Mouse (Mus musculus): ENCODE measurements at regions not wholly inside any gene's neighbourhood (a gene's known extent, or its start where the extent isn't known, plus 50 kb on each side); places are given as distances from the start of the nearest gene placed in this dataset.

- TF ChIP-seq CTCF (IDR thresholded peaks at IDR 0.05; ENCODE audit: low read depth, low read length) (no peak), POLR2A (IDR thresholded peaks at IDR 0.05; ENCODE audit: extremely low read depth, insufficient read depth, low read length) (no peak)
Measured at GRCm38 (mm10) chr16:73728297-73728696, 683.3 kb downstream of the Robo2 start.

All from liver, adult 2 months (tissue).